Mouse (Mus musculus): Measurements from ENCODE around the gene Sbf2.
"Not testable (repeated sequence)": the region's sequence is repeated elsewhere in the genome, so short reads cannot be mapped to it uniquely, and the experiment has no call there.

The Sbf2 gene

GRCm38 (mm10) chr7:110583705-110584104, 31.0 kb downstream of the Sbf2 start:
- DNase-seq (ENCODE audit: low spot score in 2 of 2) = no peak

- no peak for DNase-seq (ENCODE audit: low spot score in 2 of 2)
Observed at GRCm38 (mm10) chr7:110565815-110566549, 48.7 kb downstream of the Sbf2 start.

- DNase-seq (ENCODE audit: low spot score in 2 of 2) = no peak
Observed at GRCm38 (mm10) chr7:110561647-110562046, 53.1 kb downstream of the Sbf2 start.

- DNase-seq (ENCODE audit: low spot score in 2 of 2) = no peak
Observed at GRCm38 (mm10) chr7:110557001-110557400, 57.7 kb downstream of the Sbf2 start.

- DNase-seq (ENCODE audit: low spot score in 2 of 2) = no peak
Observed at GRCm38 (mm10) chr7:110556221-110556620, 58.5 kb downstream of the Sbf2 start.

- DNase-seq (ENCODE audit: low spot score in 2 of 2) = no peak
Observed at GRCm38 (mm10) chr7:110555260-110555659, 59.5 kb downstream of the Sbf2 start.

GRCm38 (mm10) chr7:110548268-110548667, 66.5 kb downstream of the Sbf2 start:
- DNase-seq (ENCODE audit: low spot score in 2 of 2) = no peak

- no peak for DNase-seq (ENCODE audit: low spot score in 2 of 2)
Observed at GRCm38 (mm10) chr7:110543341-110543740, 71.4 kb downstream of the Sbf2 start.

GRCm38 (mm10) chr7:110539266-110539665, 75.5 kb downstream of the Sbf2 start:
- no peak for DNase-seq (ENCODE audit: low spot score in 2 of 2)

GRCm38 (mm10) chr7:110530295-110530694, 84.4 kb downstream of the Sbf2 start:
- not testable (repeated sequence) for DNase-seq (ENCODE audit: low spot score in 2 of 2)

- no peak for DNase-seq (ENCODE audit: low spot score in 2 of 2)
Observed at GRCm38 (mm10) chr7:110525090-110525775, 89.5 kb downstream of the Sbf2 start.

- no peak for DNase-seq (ENCODE audit: low spot score in 2 of 2)
Observed at GRCm38 (mm10) chr7:110516241-110517220, 98.2 kb downstream of the Sbf2 start.

GRCm38 (mm10) chr7:110514131-110514530, 100.6 kb downstream of the Sbf2 start:
- no peak for DNase-seq (ENCODE audit: low spot score in 2 of 2)

GRCm38 (mm10) chr7:110498653-110499052, 116.1 kb downstream of the Sbf2 start:
- no peak for DNase-seq (ENCODE audit: low spot score in 2 of 2)

GRCm38 (mm10) chr7:110491038-110491437, 123.7 kb downstream of the Sbf2 start:
- no peak for DNase-seq (ENCODE audit: low spot score in 2 of 2)

- DNase-seq (ENCODE audit: low spot score in 2 of 2) = no peak
Observed at GRCm38 (mm10) chr7:110485051-110485450, 129.7 kb downstream of the Sbf2 start.

- no peak for DNase-seq (ENCODE audit: low spot score in 2 of 2)
Observed at GRCm38 (mm10) chr7:110470987-110471386, 143.7 kb downstream of the Sbf2 start.

- DNase-seq (ENCODE audit: low spot score in 2 of 2) = no peak
Observed at GRCm38 (mm10) chr7:110463471-110463870, 151.3 kb downstream of the Sbf2 start.

- no peak for DNase-seq (ENCODE audit: low spot score in 2 of 2)
Observed at GRCm38 (mm10) chr7:110432301-110432700, 182.4 kb downstream of the Sbf2 start.

GRCm38 (mm10) chr7:110416318-110416717, 198.4 kb downstream of the Sbf2 start:
- no peak for DNase-seq (ENCODE audit: low spot score in 2 of 2)

GRCm38 (mm10) chr7:110414276-110414675, 200.4 kb downstream of the Sbf2 start:
- no peak for DNase-seq (ENCODE audit: low spot score in 2 of 2)

- DNase-seq (ENCODE audit: low spot score in 2 of 2) = no peak
Observed at GRCm38 (mm10) chr7:110402092-110402491, 212.6 kb downstream of the Sbf2 start.

Data from urinary bladder, postnatal 4 days (tissue).